Mouse (Mus musculus): Measurements from ENCODE around the gene Ablim1.

Ablim1 gene

GRCm38 (mm10) chr19:57002741-57003459 is 311.8 kb downstream of the Ablim1 start:
- DNase-seq: no peak

- no peak for DNase-seq
Observed at GRCm38 (mm10) chr19:57001926-57002325, 312.8 kb downstream of the Ablim1 start.

GRCm38 (mm10) chr19:57000592-57000991 is 314.1 kb downstream of the Ablim1 start:
- no peak for DNase-seq

GRCm38 (mm10) chr19:56999781-57000180 is 314.9 kb downstream of the Ablim1 start:
- DNase-seq: no peak

- DNase-seq: no peak
Observed at GRCm38 (mm10) chr19:56998910-56999309, 315.8 kb downstream of the Ablim1 start.

- DNase-seq: no peak
Observed at GRCm38 (mm10) chr19:56998331-56998730, 316.4 kb downstream of the Ablim1 start.

GRCm38 (mm10) chr19:56997164-56997599 is 317.5 kb downstream of the Ablim1 start:
- DNase-seq: peak; percentile 12

GRCm38 (mm10) chr19:56995441-56995840 is 319.3 kb downstream of the Ablim1 start:
- no peak for DNase-seq

GRCm38 (mm10) chr19:56994653-56995052 is 320.1 kb downstream of the Ablim1 start:
- DNase-seq: no peak

GRCm38 (mm10) chr19:56993763-56994162 is 321.0 kb downstream of the Ablim1 start:
- DNase-seq: no peak

- DNase-seq: no peak
Observed at GRCm38 (mm10) chr19:56992978-56993545, 321.7 kb downstream of the Ablim1 start.

- DNase-seq: no peak
Observed at GRCm38 (mm10) chr19:56990367-56991111, 324.2 kb downstream of the Ablim1 start.

- DNase-seq: no peak
Observed at GRCm38 (mm10) chr19:56989171-56989570, 325.5 kb downstream of the Ablim1 start.

- DNase-seq: no peak
Observed at GRCm38 (mm10) chr19:56984229-56984628, 330.5 kb downstream of the Ablim1 start.

GRCm38 (mm10) chr19:56983757-56984156 is 331.0 kb downstream of the Ablim1 start:
- DNase-seq: no peak

Measured in thymus, postnatal 14 days (tissue).